Comparison of ENCODE assay signal across 6 mouse cellular contexts in genomic region chr1:46394681-46395297, GRCm38 (mm10). TPM values are rescaled to one million over a fixed set of nuclear protein-coding genes. Genes with fewer than 3 reads are reported as not detected.
"Had no signal": no experiment of that assay in that cellular context is flagged by ENCODE, and none has a peak within 500 bp of the region (broad histone marks: within the 10 kb centered on the region; RNA-seq: fewer than 3 reads in every experiment).

No protein-coding gene starts in this region.

RNA-seq across cellular contexts. Expression of gene Dnah7c, which starts 30.6 kb away (rescaled TPM):
- total RNA-seq: megakaryocyte, adult 5-6 weeks; monocyte, adult 5-6 weeks had no signal
- polyA plus RNA-seq: liver, postnatal 0 days; macrophage; small intestine, adult 2 months; spleen, adult 2 months had no signal
